Mouse (Mus musculus) urinary bladder, postnatal 14 days (tissue): ENCODE measurements at regions not wholly inside any gene's neighbourhood (a gene's known extent, or its start where the extent isn't known, plus 50 kb on each side); places are given as distances from the start of the nearest gene placed in this dataset.

Experiments
- DNase-seq: peaks from one replicate; pipeline ENCODE4 v3.0.0; 2021; ENCODE audit warnings: low spot score

- DNase-seq = no peak
These were observed 356.2 kb upstream of the Igbp1b start for GRCm38 (mm10) chr6:139014526-139014925.

GRCm38 (mm10) chr6:139010501-139010900 lies 352.2 kb upstream of the Igbp1b start:
- no peak for DNase-seq
